Comparison of ENCODE assay signal across 26 mouse cellular contexts in the genomic region with DNA sequence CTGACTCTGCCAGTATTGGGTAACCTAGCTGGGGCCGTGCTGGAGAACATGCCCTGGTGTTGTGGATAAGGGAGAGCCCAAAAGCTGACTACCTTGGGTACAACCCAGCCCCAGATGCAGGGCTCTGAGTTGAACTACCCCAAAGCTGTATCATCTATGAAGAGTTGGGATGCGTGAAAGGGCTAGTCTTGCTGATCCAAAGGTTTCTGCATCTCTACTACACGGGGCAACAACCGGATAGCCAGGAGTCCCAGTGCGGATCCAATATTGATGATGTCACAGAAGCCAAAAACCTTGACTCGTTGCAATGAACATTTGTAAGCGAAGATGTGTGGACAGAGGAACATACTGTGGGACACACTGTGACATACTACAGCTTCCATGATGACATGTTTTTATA. TPM values are rescaled to one million over a fixed set of nuclear protein-coding genes. Genes with fewer than 3 reads are reported as not detected.
"Had no signal": no experiment of that assay in that cellular context is flagged by ENCODE, and none has a peak within 500 bp of the region (broad histone marks: within the 10 kb centered on the region; RNA-seq: fewer than 3 reads in every experiment).

No protein-coding gene starts in this region.

- H3K4me2 ChIP-seq: neural tube, embryonic 12.5 days; neural tube, embryonic 13.5 days; neural tube, embryonic 15.5 days; stomach, embryonic 15.5 days had no signal

- DNase-seq: retina, postnatal 1 day; right cerebral cortex, adult 18-20 months; right cerebral cortex, postnatal 14 days; right cerebral cortex, postnatal 25 days; right cerebral cortex, postnatal 4 days; spleen, adult 18-20 months; thymus, adult 18-20 months; thymus, adult 2 months; thymus, postnatal 14 days; thymus, postnatal 25 days; thymus, postnatal 36 days; thymus, postnatal 4 days had no signal

- H3K27me3 ChIP-seq: neural tube, embryonic 12.5 days; neural tube, embryonic 13.5 days; neural tube, embryonic 15.5 days; stomach, embryonic 15.5 days had no signal

- H3K36me3 ChIP-seq: neural tube, embryonic 12.5 days; neural tube, embryonic 15.5 days; stomach, embryonic 15.5 days had no signal

- H3K4me3 ChIP-seq: neural tube, embryonic 12.5 days; neural tube, embryonic 13.5 days; neural tube, embryonic 15.5 days; stomach, embryonic 15.5 days had no signal

- H3K9me3 ChIP-seq: neural tube, embryonic 12.5 days; neural tube, embryonic 13.5 days; neural tube, embryonic 15.5 days; stomach, embryonic 15.5 days had no signal

- H3K4me1 ChIP-seq: neural tube, embryonic 12.5 days; neural tube, embryonic 13.5 days; neural tube, embryonic 15.5 days; stomach, embryonic 15.5 days had no signal

- H3K27ac ChIP-seq: neural tube, embryonic 12.5 days; neural tube, embryonic 13.5 days; neural tube, embryonic 15.5 days; stomach, embryonic 15.5 days; stomach, postnatal 0 days had no signal

- H3K9ac ChIP-seq: neural tube, embryonic 12.5 days; neural tube, embryonic 13.5 days; neural tube, embryonic 15.5 days; stomach, embryonic 15.5 days had no signal

RNA-seq across cellular contexts. Expression of a gene that starts 25.7 kb away (rescaled TPM):
- total RNA-seq: neutrophil, adult 5-6 weeks had no signal
- polyA plus RNA-seq: neural tube, embryonic 11.5 days; neural tube, embryonic 12.5 days; neural tube, embryonic 14.5 days; neural tube, embryonic 15.5 days; small intestine, adult 2 months; spleen, adult 2 months; stomach, embryonic 14.5 days; stomach, embryonic 15.5 days; stomach, embryonic 16.5 days; stomach, postnatal 0 days; testis, adult 2 months; thymus, adult 2 months; thymus, postnatal 0 days had no signal
